Mouse (Mus musculus) brain, adult 2 months (tissue): ENCODE data around the gene Ric1.
"Not testable (repeated sequence)": the region's sequence is repeated elsewhere in the genome, so short reads cannot be mapped to it uniquely, and the experiment has no call there.

Experiments
- DNase-seq: peaks from one replicate; pipeline ENCODE4 v3.0.0; 2011; ENCODE audit warnings: low read depth, low spot score

Gene Ric1

DNA sequence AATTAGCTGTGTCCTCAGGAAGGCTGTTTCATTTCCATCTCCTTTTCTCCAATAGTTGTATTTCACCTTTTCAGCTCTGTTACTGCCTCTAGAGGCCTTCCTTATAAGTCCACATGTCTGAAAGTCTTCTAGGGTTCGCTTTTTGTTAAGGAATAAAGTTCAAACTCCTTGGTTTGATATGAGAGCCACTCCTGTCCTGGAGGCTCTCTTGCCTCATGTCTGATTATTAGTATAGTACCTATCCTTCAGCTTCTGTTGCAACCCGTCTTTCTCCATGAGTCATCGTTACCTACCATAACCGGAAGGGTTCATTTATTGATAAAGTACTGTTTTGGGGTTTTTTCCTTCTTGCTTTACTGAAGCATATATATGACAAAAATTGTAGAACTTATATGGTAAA is 5.2 kb downstream of the Ric1 start:
- no peak for DNase-seq

DNA sequence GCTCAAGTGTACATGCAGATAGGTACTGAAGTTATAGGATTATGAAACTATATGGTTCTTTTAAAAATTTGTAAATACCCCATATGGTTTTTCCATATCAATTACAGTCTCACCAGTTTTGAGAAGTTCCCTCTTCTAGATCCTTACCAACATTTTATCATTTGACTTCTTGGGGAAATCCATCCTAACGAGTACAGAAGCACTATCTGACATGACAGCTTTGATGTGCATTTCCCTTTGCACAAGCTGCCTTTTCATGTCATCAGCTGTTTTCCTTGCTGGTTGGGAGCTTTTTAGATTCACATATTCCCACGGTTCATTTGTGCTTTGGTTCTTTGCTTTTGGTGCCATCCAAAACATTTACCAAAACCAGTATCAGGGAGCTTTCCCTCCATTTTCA is 6.5 kb downstream of the Ric1 start:
- no peak for DNase-seq

DNA sequence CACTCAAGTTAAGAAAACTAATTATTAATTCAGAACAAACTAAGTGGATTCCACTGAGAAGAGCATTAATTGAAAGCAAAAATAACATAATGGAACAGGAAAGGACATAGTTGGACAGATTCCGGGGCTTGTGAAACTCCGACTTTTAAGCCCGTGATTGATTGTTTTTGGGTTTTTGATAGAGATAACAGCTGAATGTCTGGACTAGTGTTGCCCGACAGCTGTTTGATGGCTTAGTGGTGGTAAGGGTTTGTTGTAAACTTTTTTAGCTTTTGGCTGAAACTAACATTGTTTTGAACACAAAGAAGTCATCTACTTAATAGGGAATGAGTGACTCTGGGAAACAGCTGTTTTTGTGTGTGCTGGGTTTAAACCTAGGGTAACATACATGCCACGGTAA is 11.9 kb downstream of the Ric1 start:
- no peak for DNase-seq

DNA sequence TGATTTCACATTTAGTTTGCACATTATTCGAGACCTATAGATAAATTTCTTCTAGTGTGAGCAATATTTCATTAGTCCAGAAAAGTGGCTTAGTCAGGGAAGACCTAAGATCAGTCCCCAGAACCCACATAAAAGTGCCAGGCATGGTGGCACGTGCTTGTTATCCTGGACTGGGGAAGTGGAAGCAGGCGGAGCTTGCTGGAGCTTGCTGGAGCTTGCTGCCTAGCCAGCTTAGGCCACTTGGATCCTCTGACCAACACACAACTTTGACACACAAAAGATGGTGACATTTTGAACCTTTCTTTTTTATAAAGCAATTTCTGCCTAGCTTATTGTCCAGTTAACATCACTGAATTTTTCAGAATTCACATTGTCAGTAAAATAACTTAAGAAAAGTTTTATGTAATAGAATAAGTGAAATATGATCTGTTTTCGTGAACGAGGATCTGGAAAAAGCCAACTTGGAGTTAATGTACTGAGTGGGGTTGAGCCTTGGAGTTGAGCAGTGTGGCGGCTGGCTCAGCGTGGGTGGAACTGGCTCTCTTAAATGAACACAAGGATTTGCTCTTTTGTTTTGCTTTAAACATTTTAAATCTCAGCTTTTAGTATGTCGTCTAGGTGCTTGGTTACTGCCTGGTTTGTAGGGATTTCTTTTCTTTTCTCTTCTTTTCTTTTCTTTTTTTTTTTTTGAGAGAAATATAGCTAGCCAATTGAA is 20.3 kb downstream of the Ric1 start:
- peak; percentile 61 for DNase-seq

DNA sequence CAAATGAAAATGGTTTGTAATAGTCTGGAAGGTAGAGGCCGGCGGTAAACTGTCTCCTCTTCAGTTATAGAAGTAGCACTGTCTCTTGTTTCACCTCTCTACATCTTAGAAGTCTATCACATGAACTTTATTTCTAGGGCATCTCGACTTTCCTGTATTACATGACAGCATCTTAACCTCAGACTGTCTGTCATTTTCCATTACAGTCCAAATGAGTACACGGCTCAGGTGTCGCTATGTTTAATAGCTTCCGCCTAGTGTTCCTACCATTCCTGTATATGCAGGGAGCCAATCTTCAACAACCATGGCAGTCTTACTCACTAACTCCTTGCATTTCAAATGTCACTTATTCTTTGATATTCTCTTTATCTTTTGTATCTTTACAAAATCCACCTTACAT is 21.9 kb downstream of the Ric1 start:
- DNase-seq, result no peak

DNA sequence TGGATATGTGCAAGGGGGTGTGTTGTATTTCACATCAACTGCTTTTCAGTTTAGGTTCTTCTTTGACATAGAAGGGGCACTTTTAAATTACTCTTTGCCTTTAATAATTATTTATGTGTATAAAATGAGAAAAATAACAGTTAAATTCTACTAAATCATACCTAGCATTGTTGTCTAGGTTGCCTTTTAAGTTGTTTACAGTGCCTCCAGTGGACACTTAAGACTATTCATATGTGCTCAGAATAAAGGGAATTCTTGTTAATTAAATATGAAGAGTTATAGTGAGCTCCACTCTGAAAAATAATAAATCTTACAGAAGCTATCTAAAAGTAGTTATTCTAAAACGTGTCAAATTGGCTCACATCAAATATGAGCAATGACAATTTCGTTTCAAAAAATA is 28.5 kb downstream of the Ric1 start:
- DNase-seq, result no peak

DNA sequence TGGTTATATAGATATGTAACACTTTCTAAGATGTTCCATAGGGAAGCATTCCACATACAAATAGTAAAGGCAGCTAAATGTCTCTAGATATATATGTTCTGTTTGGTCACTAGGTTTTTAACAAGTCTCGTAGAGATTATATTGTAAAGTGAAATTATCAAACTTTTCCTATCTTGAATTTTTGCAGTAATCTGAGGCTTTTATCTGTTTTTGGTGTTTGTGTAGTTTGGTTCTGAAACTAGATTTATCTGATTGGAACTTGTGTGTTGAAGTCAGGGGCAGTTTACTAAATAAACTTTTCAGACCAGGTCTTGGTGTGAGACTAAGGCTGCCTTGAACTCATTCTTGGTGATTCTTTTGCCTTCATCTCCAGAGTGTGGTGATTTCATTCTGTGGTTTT is 29.0 kb downstream of the Ric1 start:
- no peak for DNase-seq

DNA sequence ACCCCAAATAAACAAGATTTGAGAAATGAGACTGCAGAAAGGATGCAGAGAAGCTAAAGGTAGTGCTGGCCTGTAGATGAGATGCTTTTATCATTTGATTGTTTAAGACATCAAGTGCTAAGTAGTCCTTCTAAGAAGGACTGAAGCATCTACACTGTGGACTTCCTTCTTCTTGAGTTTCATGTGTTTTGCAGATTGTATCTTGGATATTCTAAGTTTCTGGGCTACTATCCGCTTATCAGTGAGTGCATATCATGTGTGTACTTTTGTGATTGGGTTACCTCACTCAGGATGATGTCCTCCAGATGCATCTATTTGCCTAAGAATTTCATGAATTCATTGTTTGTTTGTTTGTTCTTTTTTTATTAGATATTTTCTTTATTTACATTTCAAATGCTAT is 29.9 kb downstream of the Ric1 start:
- DNase-seq, result not testable (repeated sequence)

DNA sequence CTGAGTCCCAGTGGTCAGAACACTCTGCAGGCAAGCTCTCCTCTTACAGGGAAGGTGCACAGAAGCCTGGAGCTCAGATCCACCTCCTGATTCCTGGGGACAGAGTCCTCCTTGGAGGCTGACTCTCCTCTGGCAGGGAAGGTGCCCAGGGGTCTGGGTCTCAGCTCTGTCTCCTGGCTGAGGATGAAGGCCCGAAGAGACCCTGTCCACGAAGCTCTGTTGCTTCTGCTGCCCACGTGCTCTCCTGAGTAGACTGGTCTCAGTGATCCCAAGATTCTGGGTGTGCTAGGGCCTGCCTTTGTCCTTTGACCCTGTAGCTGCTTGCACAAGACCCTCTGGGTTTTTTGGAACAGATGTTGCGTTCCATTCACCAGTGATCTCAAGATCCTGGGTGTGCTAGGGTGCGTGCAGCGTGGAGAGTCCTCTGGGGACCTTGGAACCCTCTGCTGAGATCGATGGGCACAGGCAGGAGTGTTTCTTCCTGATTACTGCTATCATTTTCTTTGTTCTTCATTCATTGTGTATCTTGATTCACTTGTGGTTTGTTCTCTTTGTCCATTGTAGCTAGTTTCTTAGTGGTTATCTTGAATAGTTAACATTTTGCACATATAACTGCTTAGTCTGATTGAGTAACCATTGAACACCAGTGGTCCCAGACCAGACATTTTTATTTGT is 35.2 kb downstream of the Ric1 start:
- DNase-seq, result not testable (repeated sequence)

DNA sequence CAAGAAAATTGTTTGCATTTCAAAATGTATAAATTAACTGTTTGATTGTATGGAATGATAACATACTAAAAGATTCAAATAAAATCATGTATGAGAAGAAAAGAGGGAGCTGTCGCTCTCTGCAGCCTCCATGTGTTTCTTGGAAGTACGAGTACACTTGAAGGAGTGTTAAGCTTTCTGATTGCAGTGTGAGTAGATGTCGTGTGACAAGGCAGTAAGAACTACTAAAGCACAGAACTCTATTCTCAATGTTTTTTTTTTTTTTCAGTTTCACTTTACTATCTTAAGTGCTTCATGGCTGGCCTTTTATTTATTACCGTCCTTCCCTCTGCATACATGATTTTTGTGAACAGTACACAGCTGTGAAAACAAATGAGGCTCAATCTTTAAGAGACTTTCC is 40.1 kb downstream of the Ric1 start:
- DNase-seq, result no peak

DNA sequence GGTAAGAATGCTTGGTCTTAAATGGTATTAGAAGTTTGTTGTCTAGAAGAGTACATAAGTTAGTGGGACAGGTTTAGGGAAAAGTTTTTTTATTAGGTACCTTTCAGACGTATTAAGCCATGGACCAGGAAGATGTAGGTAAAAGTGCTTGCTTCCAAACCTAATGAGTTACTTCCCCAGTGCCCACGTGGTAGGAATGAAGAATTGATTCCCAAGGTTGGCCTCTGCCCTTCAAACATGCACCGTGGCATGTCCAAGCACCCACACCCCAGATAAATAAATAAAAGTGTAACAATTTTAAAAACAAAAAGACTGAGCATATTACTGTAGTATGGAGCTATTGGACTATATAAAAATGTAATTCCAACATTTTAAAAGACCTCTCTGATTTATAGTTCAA is 40.5 kb downstream of the Ric1 start:
- DNase-seq, result no peak

DNA sequence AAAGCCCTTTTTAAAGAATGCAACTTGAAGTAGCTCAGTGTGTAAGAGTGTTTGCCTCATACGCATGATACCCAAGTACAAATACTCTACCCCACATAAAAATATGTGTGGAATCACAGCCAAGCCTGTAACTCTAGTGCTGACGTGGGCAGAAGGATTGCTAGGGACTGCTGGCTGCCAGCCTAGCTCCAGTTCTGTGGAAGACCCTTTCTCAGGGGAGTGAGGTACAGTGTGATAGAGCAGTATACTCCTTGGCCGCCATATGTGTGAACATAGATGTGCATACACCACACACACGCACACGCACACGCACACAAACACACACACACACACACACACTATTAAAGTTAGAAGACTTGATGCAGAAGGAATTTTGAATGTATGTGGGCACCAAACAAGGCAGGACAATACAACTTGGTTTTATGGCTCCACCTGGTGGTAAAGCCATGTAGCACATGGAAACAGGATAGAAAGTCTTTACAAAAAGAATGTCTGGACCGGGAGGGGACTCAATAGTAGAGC is 41.2 kb downstream of the Ric1 start:
- peak; percentile 75 for DNase-seq

DNA sequence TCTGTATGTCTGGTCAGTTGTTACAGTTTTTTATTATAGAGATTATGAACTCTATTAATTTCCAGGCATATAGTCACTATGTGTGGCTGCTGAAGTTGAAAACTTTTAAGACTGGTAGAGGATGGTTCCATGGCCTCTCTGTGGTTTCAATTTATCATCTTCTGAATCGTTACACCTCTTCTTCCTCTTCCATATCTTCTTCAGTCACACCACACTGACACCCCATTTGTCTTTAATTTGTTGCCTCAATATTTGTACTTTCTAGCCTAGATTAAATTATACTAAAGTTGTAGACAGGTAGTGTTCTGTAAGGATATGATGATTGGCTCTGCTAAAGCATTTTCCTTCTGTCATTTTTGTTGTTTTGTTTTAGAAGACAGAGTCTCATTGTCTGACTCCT is 44.4 kb downstream of the Ric1 start:
- DNase-seq, result no peak

DNA sequence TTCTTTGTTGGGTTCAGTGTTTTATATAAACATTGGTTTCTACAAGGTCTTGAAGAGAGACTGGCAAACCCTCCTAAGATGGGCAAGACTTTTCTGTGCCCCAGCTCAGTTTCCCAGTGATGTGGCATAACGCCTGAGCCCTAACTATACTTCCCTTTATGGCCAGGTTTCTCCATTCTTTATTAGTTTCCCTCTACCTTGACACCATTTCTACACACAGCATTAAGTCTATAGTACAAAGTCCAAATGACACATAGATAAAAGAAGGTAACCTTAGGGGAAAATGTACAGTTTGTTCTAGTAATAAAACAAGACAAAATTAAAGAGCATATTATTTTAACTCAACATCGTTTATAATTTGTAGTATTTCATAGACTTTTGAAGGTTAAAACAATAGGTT is 60.4 kb downstream of the Ric1 start:
- DNase-seq, result no peak

DNA sequence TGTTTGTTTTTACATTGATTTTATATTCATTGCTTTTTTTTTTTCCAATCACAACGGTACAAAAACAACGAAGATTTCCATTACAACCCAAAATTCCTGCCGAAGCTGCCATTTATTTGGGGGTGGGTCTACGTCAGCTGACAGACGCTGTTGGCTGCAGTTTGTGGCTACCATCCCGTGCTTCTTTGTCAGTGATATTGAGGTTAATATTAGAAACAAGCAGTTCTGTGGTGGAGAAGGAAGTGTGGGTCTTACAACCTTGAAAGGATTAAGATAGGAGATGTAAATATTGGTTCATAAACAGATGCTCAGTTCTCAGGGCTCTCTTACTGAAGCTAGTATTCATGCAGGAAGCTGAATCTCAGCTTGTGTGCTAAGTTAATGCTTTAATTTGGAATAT is 61.7 kb downstream of the Ric1 start:
- no peak for DNase-seq

DNA sequence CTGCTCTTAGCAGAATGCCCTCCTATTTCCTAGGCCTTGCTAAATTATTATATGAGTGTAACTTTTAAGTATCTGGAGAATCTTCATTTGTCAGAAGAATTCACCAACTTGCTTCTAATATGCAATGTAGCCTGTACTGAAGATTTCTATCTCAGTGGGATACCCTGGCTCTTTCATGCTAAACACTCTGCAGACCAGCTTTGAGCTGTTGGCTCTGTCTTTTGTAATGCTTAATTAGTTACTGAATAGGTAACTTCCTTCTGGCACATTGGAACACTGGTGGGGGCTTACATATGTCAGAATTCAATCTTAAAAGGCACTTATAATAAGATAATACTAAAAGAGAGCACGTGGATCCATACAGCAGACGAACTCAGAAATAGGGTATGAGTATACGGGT is 71.7 kb downstream of the Ric1 start:
- not testable (repeated sequence) for DNase-seq

DNA sequence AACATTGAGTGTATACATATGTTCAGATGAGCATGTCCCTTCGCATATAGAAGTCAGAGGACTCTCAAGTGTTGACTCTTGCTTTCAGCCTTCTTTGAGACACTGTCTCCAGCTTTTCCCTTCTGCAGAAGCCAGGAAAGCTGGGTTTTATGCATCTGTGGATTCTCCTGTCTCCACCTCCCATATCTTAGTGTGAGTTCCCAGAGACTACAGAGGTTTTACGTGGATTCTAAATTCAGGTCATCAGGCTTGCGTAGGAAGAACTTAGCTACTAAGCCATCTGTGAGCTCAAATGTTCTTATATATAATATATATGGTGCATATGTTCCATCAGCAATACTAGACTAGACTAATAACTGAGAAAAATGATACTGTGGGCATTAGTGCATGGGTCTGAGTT is 74.2 kb downstream of the Ric1 start:
- peak; percentile 69 for DNase-seq

DNA sequence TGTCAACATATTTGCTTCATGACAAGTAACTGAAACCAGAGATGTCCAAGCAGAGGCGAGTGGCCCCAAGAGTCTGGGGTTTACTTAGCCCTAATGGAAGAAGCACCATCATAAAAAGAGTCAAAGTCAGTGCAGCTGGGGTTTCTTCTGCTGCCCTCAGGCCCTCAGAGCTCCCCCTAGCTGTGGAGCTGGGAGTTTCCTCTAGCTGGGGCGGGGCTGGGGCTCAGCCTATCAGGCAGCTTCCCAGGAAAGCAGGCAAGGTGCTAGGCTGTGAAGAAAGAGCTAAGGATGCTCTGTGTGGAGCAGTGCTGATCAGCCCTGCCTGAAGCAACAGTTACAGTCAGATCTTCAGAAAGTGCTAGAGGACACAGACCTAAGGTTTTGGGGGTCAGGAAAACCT is 74.9 kb downstream of the Ric1 start:
- DNase-seq, result no peak

DNA sequence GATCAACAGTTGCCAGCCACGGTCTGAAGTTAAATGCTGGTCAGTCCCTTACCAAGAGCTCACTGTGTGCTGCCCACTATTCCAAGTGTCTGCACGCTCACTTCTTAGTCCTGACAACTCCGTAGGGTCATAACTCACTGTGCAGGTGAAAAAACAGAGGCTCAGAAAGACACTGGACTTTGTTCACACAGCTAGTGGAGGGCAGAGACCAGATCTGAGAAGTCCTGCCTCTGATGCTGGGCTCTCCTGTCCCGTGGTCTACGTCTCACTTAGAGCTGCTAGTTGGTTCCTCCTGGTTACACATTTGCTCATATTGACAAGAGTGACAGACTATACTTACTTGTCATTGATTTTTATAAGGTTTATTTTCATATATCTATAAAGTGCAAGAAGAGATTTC is 76.9 kb downstream of the Ric1 start:
- DNase-seq, result no peak

DNA sequence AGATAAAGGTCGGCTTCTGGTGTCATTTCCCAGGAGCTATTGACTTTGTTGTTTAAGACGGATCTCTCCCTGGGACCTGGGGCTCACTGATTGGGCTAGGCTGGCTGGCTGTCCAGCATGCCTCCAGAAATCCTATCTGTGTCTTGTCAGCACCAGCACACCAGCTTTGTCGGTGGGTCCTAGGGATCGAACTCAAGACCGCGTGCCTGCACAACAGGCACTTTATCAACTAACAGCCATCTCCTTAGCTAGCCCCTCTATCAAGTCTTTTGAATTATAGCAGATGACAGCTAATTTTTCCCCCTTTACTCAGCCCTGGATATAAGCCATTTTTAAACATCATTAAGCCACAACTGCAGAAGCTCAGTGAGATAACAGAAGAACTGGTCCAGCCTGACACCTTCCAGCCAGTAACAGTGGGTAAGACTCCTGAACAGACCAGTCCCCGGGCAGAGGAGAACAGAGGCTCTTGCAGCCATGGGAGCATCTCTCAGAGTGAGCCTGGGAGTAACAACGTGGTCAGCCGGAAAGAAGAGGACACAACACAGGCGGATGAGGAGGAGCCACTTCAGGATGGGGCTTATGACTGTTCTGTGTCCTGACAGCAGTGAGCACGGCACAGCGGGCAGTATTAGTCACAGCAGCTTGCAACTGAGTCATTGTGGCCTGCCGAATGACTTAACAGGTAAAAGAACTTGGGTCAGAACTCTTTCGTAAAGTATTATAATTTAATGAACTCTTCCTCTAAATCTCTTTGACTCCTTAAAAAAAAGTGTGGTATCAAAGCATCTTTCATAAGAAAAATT is 81.7 kb downstream of the Ric1 start:
- peak; percentile 46 for DNase-seq

DNA sequence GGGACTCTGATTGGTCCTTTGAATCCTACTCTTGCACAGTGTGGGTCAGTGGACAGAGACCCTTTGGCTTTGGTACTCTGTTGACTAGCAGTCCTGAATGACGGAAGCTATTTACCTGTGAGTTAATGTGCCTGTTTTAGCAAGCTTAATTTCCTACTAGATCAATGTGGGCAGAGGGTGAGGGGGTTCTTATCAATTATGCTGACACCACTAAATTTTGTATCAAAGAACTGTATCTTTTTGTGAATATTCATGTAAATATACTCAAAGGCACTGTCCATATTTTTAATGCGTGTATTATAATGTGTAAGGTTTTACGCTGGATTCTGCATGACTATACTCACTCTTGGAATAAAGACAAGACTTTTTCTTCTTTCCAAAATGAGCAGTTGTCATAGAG is 82.6 kb downstream of the Ric1 start:
- DNase-seq, result no peak

DNA sequence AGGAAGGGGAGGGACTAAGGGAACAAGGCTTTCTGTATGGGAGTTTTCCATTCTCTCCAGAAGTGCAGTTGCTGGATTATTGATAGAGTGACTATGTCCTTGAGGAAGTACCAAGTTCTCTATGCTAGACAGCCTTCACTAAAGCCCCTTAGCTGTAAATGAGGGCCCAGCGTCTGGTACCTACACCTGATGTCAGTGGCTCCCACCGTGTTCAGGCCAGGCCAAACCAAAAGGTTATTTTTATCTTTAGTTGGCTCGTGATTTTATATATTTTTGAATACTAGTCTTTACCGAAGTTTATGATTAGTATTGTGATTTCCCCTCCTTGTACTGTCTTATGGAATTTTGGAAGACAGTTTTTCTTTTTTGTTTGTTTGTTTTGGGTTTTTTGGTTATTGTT is 85.4 kb downstream of the Ric1 start:
- DNase-seq, result no peak

DNA sequence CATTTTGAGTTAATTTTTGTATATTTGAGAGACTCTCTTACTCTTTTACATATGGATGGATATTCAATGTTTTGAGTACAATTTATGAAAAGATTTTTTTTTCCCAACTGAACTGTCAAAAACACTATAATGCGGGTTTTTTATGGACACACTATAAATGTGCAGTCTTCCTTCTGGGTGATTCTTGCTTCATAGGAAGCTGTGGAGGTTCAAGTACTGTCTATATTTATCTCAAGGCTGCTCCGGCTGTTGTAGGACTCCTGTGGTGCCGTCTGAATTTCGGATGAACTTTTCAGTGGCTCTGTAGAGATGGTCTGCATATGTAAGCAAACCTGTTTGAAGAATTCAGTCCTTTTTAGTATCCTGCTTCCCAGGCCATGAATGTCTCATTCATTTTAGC is 86.1 kb downstream of the Ric1 start:
- DNase-seq, result peak; percentile 28
